Mouse (Mus musculus) hindbrain, embryonic 13.5 days (tissue): ENCODE data around the gene Tmem161a. TPM values are rescaled to one million over a fixed set of nuclear protein-coding genes. Genes with fewer than 3 reads are reported as not detected.

ENCODE experiments used
- ATAC-seq: fragments of 200-750 bp; cut with Nextera tagmentation; 2 replicates; pipeline ENCODE4 v1.8.0; 2017; ENCODE audit warnings: moderate TSS enrichment; ENCODE audit not compliant: low FRiP score
- H3K27ac ChIP-seq: fragments of 300-500 bp; sonication (generic); 2 replicates; pipeline ENCODE4 v1.5.1; 2015; ENCODE audit warnings: inconsistent platforms, mild to moderate bottlenecking, moderate library complexity
- H3K27me3 ChIP-seq: fragments of 300-500 bp; sonication (generic); 2 replicates; pipeline ENCODE4 v1.6.1; 2015; ENCODE audit warnings: mild to moderate bottlenecking, inconsistent platforms
- H3K36me3 ChIP-seq: fragments of 300-500 bp; sonication (generic); 2 replicates; pipeline ENCODE4 v1.6.1; 2015; ENCODE audit warnings: mild to moderate bottlenecking, inconsistent platforms
- H3K4me1 ChIP-seq: fragments of 300-500 bp; sonication (generic); replicated peaks from 2 replicates; pipeline ENCODE4 v1.6.1; 2015; ENCODE audit warnings: inconsistent platforms
- H3K4me2 ChIP-seq: fragments of 300-500 bp; sonication (generic); 2 replicates; pipeline ENCODE4 v1.6.1; 2015; ENCODE audit warnings: inconsistent platforms, mild to moderate bottlenecking, moderate library complexity
- H3K4me3 ChIP-seq: fragments of 300-500 bp; sonication (generic); 2 replicates; pipeline ENCODE4 v1.5.1; 2015; ENCODE audit warnings: mild to moderate bottlenecking, inconsistent platforms
- H3K9ac ChIP-seq: fragments of 300-500 bp; sonication (generic); 2 replicates; pipeline ENCODE4 v1.6.1; 2015; ENCODE audit warnings: mild to moderate bottlenecking, inconsistent platforms
- H3K9me3 ChIP-seq: fragments of 300-500 bp; sonication (generic); 2 replicates; pipeline ENCODE4 v1.6.1; 2016; ENCODE audit warnings: inconsistent platforms
- WGBS: fragments of 180-500 bp; shearing (Covaris S2); methylation state at CpG from one replicate; pipeline ENCODE4 v1.1.7; 2015; 5-methylcytosine and 5-hydroxymethylcytosine counted together
- polyA plus RNA-seq: library from polyadenylated mRNA; unstranded; fragments of >200 nt; fragmentation: Nextera tagmentation; extraction: Ambion mirVana; gene quantifications from 2 replicates; pipeline ENCODE4 v1.2.1, GENCODE M21; 2015

Gene Tmem161a
- 44.3 and 52.3 TPM in 2 replicates for polyA plus RNA-seq

DNA sequence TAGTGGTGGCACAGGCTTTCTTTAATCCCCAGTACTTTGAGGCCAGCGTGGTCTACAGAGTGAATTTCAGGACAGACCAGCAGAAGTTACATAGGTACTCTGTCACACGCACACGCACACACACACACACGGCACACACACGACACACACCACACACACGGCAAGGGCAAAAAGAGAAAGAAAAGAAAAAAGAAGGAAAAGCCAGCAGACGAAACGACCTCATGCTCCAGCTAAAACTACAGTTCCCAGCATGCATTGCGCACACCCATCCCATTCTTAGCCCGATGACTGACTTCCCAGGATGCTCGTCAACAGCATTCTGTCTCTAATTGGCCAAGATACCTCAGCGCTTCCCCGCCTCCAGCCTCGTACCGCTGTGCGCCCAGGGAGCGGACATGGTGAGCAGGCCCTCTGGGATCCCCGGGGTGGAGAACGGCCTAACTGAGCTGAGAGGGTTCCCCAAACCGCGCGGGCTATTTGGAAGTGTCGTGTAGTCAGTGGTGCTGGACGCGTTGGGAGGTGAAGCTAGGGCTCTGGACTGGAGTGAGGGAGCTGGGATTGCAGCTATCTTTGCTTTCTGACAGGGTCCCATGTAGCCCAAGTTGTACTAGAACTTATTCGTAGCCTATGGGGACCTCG lies at the start of gene Tmem161a:
Tmem161a (plus strand) TSS at position 314 of the 639 bp plus-strand sequence.
- Histone ChIP-seq H3K4me1 (peaks cover 28% of the 10 kb centered on the region), H3K4me3 (peak within 1 kb of the TSS; percentile 66), H3K27me3 (peaks cover 13% of the 10 kb centered on the region; the same call in 1 of the 2 replicates), H3K9ac (peak within 1 kb of the TSS; percentile 78), H3K4me2 (peak within 1 kb of the TSS; percentile 56), H3K36me3 (peaks cover 6% of the 10 kb centered on the region), H3K27ac (peak within 1 kb of the TSS; percentile 69), H3K9me3 (no peaks in the 10 kb centered on the region)
- peak; percentile 95 for ATAC-seq
- 2% methylated on average over 27 of the region's 27 CpGs for WGBS

DNA sequence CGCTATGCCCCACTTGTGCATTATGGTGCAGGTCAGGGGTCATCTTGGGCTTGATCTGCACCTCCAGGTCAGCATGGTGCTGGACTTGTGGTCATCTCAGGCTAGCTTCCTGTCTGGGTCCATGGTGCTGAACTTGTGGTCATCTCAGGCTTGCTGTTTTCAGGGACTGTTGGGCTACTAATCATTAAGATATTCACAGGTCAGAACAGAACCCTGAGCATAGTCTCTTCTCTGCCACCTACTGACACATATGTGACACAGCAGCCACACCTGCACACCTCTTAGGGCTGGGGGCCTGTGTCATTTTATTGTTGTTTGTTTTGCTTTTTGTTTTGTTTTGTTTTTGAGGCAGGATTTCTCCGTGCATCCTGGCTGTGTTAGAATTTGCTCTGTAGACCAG lies 49.3 kb upstream of the Tmem161a start:
- Histone ChIP-seq H3K4me2 (no peak overlapping the region), H3K4me1 (peaks cover 14% of the 10 kb centered on the region), H3K9ac (no peak overlapping the region), H3K4me3 (no peak overlapping the region), H3K9me3 (no peaks in the 10 kb centered on the region), H3K27me3 (peaks cover 17% of the 10 kb centered on the region; the same call in 1 of the 2 replicates), H3K36me3 (no peaks in the 10 kb centered on the region), H3K27ac (no peak overlapping the region)
- WGBS, result 53% methylated on average over 2 of the region's 2 CpGs
- no peak for ATAC-seq

DNA sequence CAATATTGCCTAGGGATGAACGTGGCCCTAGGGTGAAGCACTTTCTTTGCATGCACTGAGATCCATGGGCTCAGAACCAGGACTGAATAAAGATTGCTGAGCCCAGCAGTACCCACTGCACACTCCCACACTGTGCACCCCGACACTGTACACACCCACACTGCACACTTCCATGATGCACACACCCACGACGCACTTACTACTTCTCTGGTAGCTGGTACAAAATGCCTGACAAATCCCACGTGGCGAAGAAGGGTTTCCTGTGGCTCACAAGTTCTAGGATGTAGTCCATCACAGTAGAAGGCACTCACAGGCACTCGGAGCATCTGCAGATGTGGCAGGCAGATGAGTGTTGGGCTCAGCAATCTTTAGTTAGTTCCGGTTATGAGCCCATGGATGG lies 47.2 kb upstream of the Tmem161a start:
- Histone ChIP-seq H3K27me3 (peaks cover 17% of the 10 kb centered on the region; the same call in 1 of the 2 replicates), H3K36me3 (no peaks in the 10 kb centered on the region), H3K4me2 (no peak overlapping the region), H3K9me3 (no peaks in the 10 kb centered on the region), H3K9ac (no peak overlapping the region), H3K27ac (no peak overlapping the region), H3K4me1 (0 out of 2 replicates have a peak, but pooled peaks cover 13% of the 10 kb centered on the region), H3K4me3 (no peak overlapping the region)
- WGBS, result 73% methylated on average over 8 of the region's 8 CpGs
- no peak for ATAC-seq

DNA sequence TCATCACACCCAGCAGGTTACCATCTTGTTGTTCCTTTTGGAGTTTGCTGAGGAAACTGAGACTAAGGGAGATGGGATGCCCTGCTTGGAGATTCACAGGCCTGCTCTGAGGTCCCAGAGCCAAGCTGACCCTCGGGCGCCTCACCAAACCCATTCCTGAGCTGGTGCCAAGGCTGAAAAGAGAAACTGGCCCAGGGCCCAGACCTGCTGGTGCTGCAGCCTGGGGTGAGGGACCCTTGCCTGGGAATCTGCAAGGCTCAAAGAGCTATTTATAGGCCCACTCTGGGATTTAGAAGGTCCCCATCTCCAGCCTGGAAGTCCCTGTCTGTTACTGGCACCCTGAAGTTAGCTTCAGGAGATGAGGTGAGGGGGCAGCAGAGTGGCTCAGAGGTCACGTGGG lies 43.7 kb upstream of the Tmem161a start:
- H3K4me2 ChIP-seq, result no peak overlapping the region
- no peaks in the 10 kb centered on the region for H3K9me3 ChIP-seq
- ATAC-seq, result no peak
- WGBS, result 69% methylated on average over 3 of the region's 3 CpGs
- H3K27ac ChIP-seq, result peak overlapping the region; percentile 76
- H3K36me3 ChIP-seq, result peaks cover 12% of the 10 kb centered on the region
- H3K4me3 ChIP-seq, result no peak overlapping the region
- H3K27me3 ChIP-seq, result peaks cover 11% of the 10 kb centered on the region; the same call in 1 of the 2 replicates
- H3K9ac ChIP-seq, result 0 out of 2 replicates have a peak overlapping the region, but pooled peaks have one; percentile 29
- H3K4me1 ChIP-seq, result peaks cover 30% of the 10 kb centered on the region

DNA sequence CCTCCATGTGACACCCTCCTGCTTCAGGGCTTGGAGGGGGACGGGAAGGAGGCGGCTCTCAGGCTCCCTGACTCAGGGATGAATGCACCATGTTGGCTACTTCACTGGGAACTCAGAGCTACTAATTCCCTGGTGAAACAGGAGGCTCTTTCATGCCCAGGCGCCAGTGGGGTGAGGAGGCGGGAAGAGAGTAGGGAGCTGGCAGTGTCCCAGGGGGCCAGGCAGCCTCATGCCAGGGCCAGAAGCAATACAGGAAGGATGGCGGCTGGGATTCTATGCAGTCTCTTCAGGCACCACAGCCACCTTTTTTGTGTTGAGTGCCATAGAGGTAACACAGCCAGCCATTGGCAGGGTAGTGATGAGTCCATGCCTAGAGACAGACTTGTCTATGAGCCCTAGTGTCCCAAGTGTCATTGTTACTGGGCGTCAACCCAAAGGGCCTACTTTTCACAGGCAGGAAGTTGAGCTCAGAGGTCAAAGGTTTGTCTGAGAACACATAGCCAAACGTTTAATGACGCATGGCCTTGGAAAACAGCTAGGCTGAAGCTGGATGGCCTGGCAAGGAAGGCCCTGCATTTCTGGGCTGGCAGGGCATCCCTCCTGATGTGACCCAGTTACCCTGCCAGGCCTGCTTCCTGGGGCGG lies 42.7 kb upstream of the Tmem161a start:
- Histone ChIP-seq H3K4me1 (peaks cover 30% of the 10 kb centered on the region), H3K9ac (no peak overlapping the region), H3K4me2 (no peak overlapping the region), H3K36me3 (peaks cover 22% of the 10 kb centered on the region), H3K27ac (peak overlapping the region; percentile 76), H3K9me3 (no peaks in the 10 kb centered on the region), H3K27me3 (peaks cover 6% of the 10 kb centered on the region; the same call in 1 of the 2 replicates), H3K4me3 (no peak overlapping the region)
- peak; percentile 63 for ATAC-seq
- 68% methylated on average over 9 of the region's 9 CpGs for WGBS

DNA sequence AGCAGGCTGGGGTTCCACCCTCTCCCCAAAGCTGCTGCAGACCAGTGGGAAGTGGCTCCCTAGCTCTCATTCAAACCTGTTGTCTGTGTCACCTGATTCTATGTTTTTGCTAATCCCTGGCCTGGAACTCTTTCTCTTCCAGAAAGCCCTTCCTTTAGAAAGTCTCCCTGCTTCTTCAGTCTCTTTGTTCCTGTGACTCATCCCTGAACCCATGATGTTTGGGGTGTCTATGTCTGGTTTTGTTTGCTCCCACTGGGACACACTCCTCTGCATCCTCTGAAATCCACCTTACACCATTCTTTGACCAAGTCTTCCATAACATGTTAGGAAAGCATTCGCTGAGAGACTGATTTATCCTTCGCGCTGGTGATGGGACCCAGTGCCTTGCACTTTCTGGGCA lies 42.1 kb upstream of the Tmem161a start:
- Histone ChIP-seq H3K4me2 (no peak overlapping the region), H3K9me3 (no peaks in the 10 kb centered on the region), H3K27ac (peak overlapping the region; percentile 76), H3K9ac (no peak overlapping the region), H3K36me3 (peaks cover 29% of the 10 kb centered on the region), H3K4me3 (no peak overlapping the region), H3K4me1 (peaks cover 30% of the 10 kb centered on the region), H3K27me3 (peaks cover 2% of the 10 kb centered on the region; the same call in 1 of the 2 replicates)
- 83% methylated on average over 3 of the region's 3 CpGs for WGBS
- no peak for ATAC-seq

DNA sequence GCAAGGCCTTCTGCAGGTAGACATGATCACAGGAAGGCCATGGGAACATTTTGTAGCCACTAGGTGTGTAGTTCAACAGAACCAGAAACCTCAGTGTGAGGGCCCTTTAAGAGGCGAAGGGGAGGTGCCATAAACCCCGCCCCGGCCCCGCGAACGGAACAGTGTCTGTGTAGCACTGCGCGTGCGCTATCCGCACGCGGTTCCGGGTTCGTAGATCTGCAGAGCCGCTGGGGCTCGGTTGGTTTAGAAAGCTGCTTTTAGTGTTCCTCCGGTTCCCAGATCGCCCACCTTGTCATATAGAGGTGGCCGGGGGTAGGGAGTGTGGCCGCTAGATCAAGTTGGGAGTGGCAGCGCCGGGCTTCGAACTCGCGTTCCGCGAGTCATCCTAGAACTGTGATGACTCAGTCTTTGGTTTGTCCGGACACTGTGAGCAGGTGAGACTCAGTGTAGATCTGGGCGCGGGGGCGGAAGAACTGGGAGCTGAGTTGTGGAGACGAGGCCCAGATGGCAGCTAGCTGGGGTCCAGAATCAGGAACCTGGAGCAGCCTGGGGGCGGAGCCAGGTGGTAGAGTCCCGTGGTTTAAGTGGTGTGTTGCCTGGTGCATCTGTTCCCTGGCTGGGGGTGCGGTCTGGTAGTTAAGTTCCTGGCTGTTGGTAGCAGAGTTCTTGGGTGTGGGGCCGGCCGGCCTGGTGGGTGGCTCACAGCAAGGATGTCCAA lies 40.8 kb upstream of the Tmem161a start, which contains the start of gene Nr2c2ap:
Nr2c2ap (plus strand) TSS at position 168 of the 718 bp plus-strand sequence.
- Histone ChIP-seq H3K27me3 (no peaks in the 10 kb centered on the region), H3K27ac (peak within 1 kb of the TSS; percentile 76), H3K36me3 (peaks cover 41% of the 10 kb centered on the region), H3K9me3 (no peaks in the 10 kb centered on the region), H3K4me1 (peaks cover 30% of the 10 kb centered on the region), H3K4me3 (peak within 1 kb of the TSS; percentile 75), H3K9ac (peak within 1 kb of the TSS; percentile 81), H3K4me2 (peak within 1 kb of the TSS; percentile 84)
- ATAC-seq, result peak; percentile 81
- WGBS, result 2% methylated on average over 37 of the region's 37 CpGs

DNA sequence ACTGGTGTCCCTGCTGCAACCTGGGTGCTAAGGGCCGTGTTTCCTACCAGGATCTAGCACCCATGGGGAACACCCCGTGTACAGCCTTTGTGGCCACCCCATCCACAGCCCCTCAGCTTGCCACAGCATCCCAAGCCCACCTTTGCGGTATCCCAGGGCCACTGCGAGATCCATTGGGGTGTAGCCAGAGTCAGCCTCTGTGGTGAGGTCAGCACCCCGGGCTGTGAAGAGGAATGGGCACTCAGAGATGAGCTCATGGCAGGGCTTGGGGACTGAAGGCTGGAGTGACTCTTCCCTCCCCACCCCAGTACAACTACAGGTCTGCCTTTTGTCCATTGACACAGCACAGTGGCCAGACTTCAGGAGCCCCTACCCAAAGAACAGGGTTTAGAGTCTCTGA lies 38.1 kb upstream of the Tmem161a start:
- Histone ChIP-seq H3K4me2 (no peak overlapping the region), H3K27me3 (no peaks in the 10 kb centered on the region), H3K9ac (no peak overlapping the region), H3K4me1 (peaks cover 42% of the 10 kb centered on the region), H3K36me3 (peaks cover 45% of the 10 kb centered on the region), H3K9me3 (no peaks in the 10 kb centered on the region), H3K4me3 (no peak overlapping the region), H3K27ac (no peak overlapping the region)
- WGBS, result 86% methylated on average over 5 of the region's 5 CpGs
- ATAC-seq, result no peak

DNA sequence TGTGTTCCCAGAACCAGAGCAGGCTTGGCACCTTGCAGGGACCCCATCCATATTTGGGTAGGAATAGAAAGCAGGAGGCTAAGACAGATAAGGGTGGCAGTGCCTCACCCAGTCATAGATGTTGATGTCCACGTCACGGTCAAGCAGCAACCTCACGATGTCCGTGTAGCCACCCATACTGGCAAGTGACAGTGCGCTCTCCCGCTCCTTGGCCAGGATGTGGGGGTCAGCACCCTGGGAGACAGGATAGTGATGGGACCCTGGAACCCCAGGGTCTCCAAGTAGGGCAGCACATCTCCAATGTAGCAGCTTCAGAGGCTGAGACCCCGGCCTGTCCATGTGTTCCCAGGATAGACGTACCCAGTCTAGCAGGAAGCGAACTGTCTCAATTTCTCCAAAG lies 37.2 kb upstream of the Tmem161a start:
- H3K4me3 ChIP-seq, result no peak overlapping the region
- no peak for ATAC-seq
- H3K9ac ChIP-seq, result no peak overlapping the region
- no peaks in the 10 kb centered on the region for H3K9me3 ChIP-seq
- 94% methylated on average over 9 of the region's 9 CpGs for WGBS
- no peaks in the 10 kb centered on the region for H3K27me3 ChIP-seq
- H3K4me1 ChIP-seq, result peaks cover 34% of the 10 kb centered on the region
- no peak overlapping the region for H3K27ac ChIP-seq
- no peak overlapping the region for H3K4me2 ChIP-seq
- peaks cover 45% of the 10 kb centered on the region for H3K36me3 ChIP-seq

DNA sequence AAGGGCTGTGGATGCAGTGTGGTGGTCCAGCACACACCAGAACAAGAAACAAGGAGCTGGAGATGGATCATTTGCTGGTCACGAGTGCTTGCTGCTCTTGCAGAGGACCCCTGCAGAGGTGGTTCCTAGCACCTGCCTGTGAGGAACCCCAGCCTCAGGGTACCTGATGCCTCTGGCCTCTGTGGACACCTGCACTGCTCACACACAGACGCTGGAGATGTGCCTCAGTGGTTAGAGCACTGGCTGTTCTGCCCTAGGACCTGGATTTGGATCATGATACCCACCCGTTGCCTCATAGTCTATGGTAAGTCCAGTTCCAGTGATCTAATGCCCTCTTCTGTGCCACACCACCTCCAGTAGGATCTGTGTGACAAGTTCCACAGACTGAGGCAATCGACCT lies 35.6 kb upstream of the Tmem161a start:
- no peak overlapping the region for H3K4me3 ChIP-seq
- ATAC-seq, result no peak
- 91% methylated on average over 4 of the region's 4 CpGs for WGBS

DNA sequence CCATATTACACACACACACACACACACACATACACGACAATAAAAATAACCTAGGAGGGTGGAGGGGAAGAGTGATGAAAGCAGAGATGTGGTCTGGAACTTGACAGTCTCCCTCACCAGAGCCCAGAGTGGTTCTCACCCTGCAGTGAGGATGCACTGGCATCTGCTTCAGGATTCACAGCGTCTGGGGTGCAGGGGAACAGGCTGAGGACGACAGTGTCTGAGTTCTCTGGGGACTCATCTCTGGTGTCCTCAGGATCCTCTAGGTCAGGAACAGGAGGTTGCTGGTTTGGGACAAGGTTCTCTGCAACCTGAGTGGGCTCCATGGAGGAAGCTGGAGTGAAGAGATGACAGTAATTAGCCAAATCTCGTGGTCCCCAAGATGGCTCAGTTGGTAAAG lies 34.3 kb upstream of the Tmem161a start:
- no peaks in the 10 kb centered on the region for H3K27me3 ChIP-seq
- H3K4me1 ChIP-seq, result peaks cover 28% of the 10 kb centered on the region
- peaks cover 50% of the 10 kb centered on the region for H3K36me3 ChIP-seq
- H3K27ac ChIP-seq, result no peak overlapping the region
- peak overlapping the region; percentile 83 for H3K4me3 ChIP-seq
- peak overlapping the region; percentile 87 for H3K4me2 ChIP-seq
- WGBS, result 80% methylated on average over 4 of the region's 4 CpGs
- ATAC-seq, result no peak
- no peaks in the 10 kb centered on the region for H3K9me3 ChIP-seq
- peak overlapping the region; percentile 72 for H3K9ac ChIP-seq

More for the DNA sequence above, 35.6 kb upstream of the Tmem161a start:
- Histone ChIP-seq H3K9me3 (no peaks in the 10 kb centered on the region), H3K4me2 (no peak overlapping the region), H3K9ac (peak overlapping the region; percentile 31; the same call in 1 of the 2 replicates), H3K4me1 (peaks cover 39% of the 10 kb centered on the region), H3K27me3 (no peaks in the 10 kb centered on the region), H3K27ac (no peak overlapping the region), H3K36me3 (peaks cover 45% of the 10 kb centered on the region)
